Mouse (Mus musculus) intestine, postnatal 0 days (tissue): Measurements from ENCODE around the gene Kin. TPM values are rescaled to one million over a fixed set of nuclear protein-coding genes. Genes with fewer than 3 reads are reported as not detected.
A peak's percentile ranks its signal among the peaks of the same experiment; 100 is the strongest.

Experiments used
- ATAC-seq: fragments of 200-750 bp; cut with Nextera tagmentation; 2 replicates; pipeline ENCODE4 v1.8.0; 2017; ENCODE audit warnings: mild to moderate bottlenecking, moderate TSS enrichment, moderate library complexity
- H3K27ac ChIP-seq: fragments of 300-500 bp; sonication (generic); 2 replicates; pipeline ENCODE4 v1.5.1; 2014; ENCODE audit warnings: mild to moderate bottlenecking, low read depth, low read length, moderate library complexity
- H3K27me3 ChIP-seq: fragments of 300-500 bp; sonication (generic); replicated peaks from 2 replicates; pipeline ENCODE4 v1.6.1; 2014; ENCODE audit warnings: low read length, mixed read lengths; ENCODE audit not compliant: control insufficient read depth, insufficient read depth
- H3K36me3 ChIP-seq: fragments of 300-500 bp; sonication (generic); 2 replicates; pipeline ENCODE4 v1.6.1; 2014; ENCODE audit warnings: mild to moderate bottlenecking, moderate library complexity; ENCODE audit not compliant: control insufficient read depth, insufficient read depth
- H3K4me1 ChIP-seq: fragments of 300-500 bp; sonication (generic); replicated peaks from 2 replicates; pipeline ENCODE4 v1.6.1; 2014; ENCODE audit warnings: antibody characterized with exemption, low read length, mixed read lengths; ENCODE audit not compliant: control insufficient read depth, insufficient read depth
- H3K4me2 ChIP-seq: fragments of 300-500 bp; sonication (generic); replicated peaks from 2 replicates; pipeline ENCODE4 v1.6.1; 2014; ENCODE audit warnings: low read depth, mild to moderate bottlenecking, moderate library complexity
- H3K4me3 ChIP-seq: fragments of 300-500 bp; sonication (generic); 2 replicates; pipeline ENCODE4 v1.5.1; 2014; ENCODE audit warnings: low read depth, low read length
- H3K9ac ChIP-seq: fragments of 300-500 bp; sonication (generic); 2 replicates; pipeline ENCODE4 v1.6.1; 2014; ENCODE audit warnings: mild to moderate bottlenecking, low read depth, low read length
- H3K9me3 ChIP-seq: fragments of 300-500 bp; sonication (generic); 2 replicates; pipeline ENCODE4 v1.6.1; 2016; ENCODE audit warnings: mixed run types; ENCODE audit not compliant: control insufficient read depth
- CTCF ChIP-seq: sonication (generic); IDR thresholded peaks from 2 replicates; pipeline ENCODE4 v1.5.1; 2016; ENCODE audit warnings: low read depth, mild to moderate bottlenecking, control low read depth, antibody characterized with exemption, moderate library complexity
- WGBS: fragments of 180-500 bp; shearing (Covaris S2); extraction: QIAGEN DNeasy Blood & Tissue Kit; methylation state at CpG from one replicate; pipeline ENCODE4 v1.1.7; 2014; 5-methylcytosine and 5-hydroxymethylcytosine counted together
- polyA plus RNA-seq: library from polyadenylated mRNA; unstranded; fragments of >200 nt; fragmentation: Nextera tagmentation; extraction: Ambion mirVana; gene quantifications from 2 replicates; pipeline ENCODE4 v1.2.1, GENCODE M21; 2015

The Kin gene
- polyA plus RNA-seq: 18.3 and 21.0 TPM in 2 replicates

GRCm38 (mm10) chr2:10080310-10081010 is at the start of gene Kin, which contains the start of gene Atp5c1:
Gene Kin (plus strand): TSS chr2:10080593.
Gene Atp5c1 (minus strand): TSS chr2:10080510.
- under 1% methylated on average over 61 of the region's 61 CpGs for WGBS
- H3K27me3 ChIP-seq: no peaks in the 10 kb centered on the region
- H3K9me3 ChIP-seq: no peaks in the 10 kb centered on the region
- ATAC-seq: peak; percentile 93
- TF ChIP-seq CTCF: peak; percentile 60
- H3K4me2 ChIP-seq: peak within 1 kb of the TSS; percentile 75
- H3K27ac ChIP-seq: peak within 1 kb of the TSS; percentile 94
- peaks cover 9% of the 10 kb centered on the region; the same call in 1 of the 2 replicates for H3K36me3 ChIP-seq
- peak within 1 kb of the TSS; percentile 98 for H3K4me3 ChIP-seq
- H3K4me1 ChIP-seq: peaks cover 7% of the 10 kb centered on the region; the same call in 1 of the 2 replicates
- peak within 1 kb of the TSS; percentile 99 for H3K9ac ChIP-seq

GRCm38 (mm10) chr2:10033684-10034083 is 46.7 kb upstream of the Kin start:
- H3K9ac ChIP-seq: no peak overlapping the region
- no peaks in the 10 kb centered on the region for H3K9me3 ChIP-seq
- no peak overlapping the region for H3K27ac ChIP-seq
- no peak overlapping the region for H3K4me2 ChIP-seq
- H3K27me3 ChIP-seq: no peaks in the 10 kb centered on the region
- peak; percentile 52 for TF ChIP-seq CTCF
- H3K36me3 ChIP-seq: no peaks in the 10 kb centered on the region
- no peak for ATAC-seq
- H3K4me1 ChIP-seq: 0 out of 2 replicates have a peak, but pooled peaks cover 3% of the 10 kb centered on the region
- H3K4me3 ChIP-seq: no peak overlapping the region
- 65% methylated on average over 4 of the region's 4 CpGs for WGBS

DNA sequence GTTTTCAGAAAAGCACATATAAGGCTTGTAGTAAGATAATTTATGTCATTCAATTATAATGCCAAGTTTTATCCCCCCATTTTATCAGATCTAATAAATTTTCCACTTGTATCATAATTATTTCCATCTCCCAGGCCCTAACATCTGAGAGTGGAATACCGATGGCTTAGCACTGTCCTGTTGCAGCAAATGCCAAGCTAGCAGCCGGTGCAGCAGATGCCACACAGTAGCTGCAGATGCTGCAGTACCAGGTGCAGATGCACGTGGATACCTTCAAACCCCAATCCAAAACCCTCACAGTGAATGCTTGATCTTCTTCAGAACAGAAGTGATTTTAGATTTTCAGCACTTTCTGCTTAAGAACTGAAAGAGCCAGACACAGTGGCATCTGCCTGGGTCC is 45.4 kb upstream of the Kin start:
- ATAC-seq: no peak
- H3K4me1 ChIP-seq: 0 out of 2 replicates have a peak, but pooled peaks cover 3% of the 10 kb centered on the region

DNA sequence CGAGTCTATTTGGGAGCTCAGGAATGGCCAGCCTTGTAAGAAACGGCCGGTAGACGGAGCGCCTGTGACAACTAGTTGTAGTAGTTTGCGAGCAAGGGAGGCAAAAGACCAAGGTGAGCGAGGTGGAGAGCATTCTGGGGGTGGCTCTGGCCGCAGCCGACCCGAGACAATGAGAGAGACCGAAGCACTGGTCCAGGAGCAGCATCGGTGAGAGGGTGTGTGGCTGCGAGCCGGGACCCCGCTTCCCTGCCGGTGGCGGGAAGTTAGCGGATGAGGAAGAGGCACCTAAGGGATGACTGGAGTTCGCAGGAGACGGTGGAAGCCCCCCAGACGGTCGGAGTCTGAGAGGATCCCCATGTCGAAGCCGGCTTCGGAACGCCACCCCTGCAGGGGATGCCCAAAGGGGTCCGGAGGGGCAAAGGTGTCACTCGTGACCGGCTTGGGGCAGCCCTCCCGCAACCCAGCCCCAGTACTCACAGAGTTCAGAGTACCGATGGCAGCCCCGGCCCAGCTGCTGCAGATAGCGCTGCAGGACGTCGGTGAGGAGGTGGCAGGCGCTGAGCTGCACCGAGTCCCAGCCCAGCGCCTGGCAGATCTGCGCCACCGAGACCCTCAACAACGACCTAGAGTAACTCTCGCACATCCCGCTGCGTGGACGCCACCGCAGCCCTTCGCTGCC is 32.5 kb upstream of the Kin start:
- H3K9me3 ChIP-seq: no peaks in the 10 kb centered on the region
- ATAC-seq: peak; percentile 40
- H3K4me3 ChIP-seq: peak overlapping the region; percentile 96
- TF ChIP-seq CTCF: peak; percentile 54
- H3K4me1 ChIP-seq: no peaks in the 10 kb centered on the region
- no peak overlapping the region for H3K27ac ChIP-seq
- peak overlapping the region; percentile 94 for H3K4me2 ChIP-seq
- WGBS: under 1% methylated on average over 47 of the region's 47 CpGs
- peak overlapping the region; percentile 82 for H3K9ac ChIP-seq
- H3K36me3 ChIP-seq: no peaks in the 10 kb centered on the region
- no peaks in the 10 kb centered on the region for H3K27me3 ChIP-seq

More for the DNA sequence above, 45.4 kb upstream of the Kin start:
- Histone ChIP-seq H3K4me3 (no peak overlapping the region), H3K9ac (no peak overlapping the region), H3K9me3 (no peaks in the 10 kb centered on the region), H3K27ac (no peak overlapping the region), H3K4me2 (no peak overlapping the region), H3K36me3 (peaks cover 9% of the 10 kb centered on the region; the same call in 1 of the 2 replicates), H3K27me3 (no peaks in the 10 kb centered on the region)
- WGBS: 90% methylated on average over 3 of the region's 3 CpGs
- no peak for TF ChIP-seq CTCF

- Histone ChIP-seq H3K9me3 (no peaks in the 10 kb centered on the region), H3K4me1 (no peaks in the 10 kb centered on the region), H3K4me3 (peak within 1 kb of the TSS; percentile 96), H3K9ac (peak within 1 kb of the TSS; percentile 82), H3K4me2 (peak within 1 kb of the TSS; percentile 94), H3K36me3 (no peaks in the 10 kb centered on the region), H3K27me3 (no peaks in the 10 kb centered on the region), H3K27ac (no peak within 1 kb of the TSS)
- TF ChIP-seq CTCF: no peak
- under 1% methylated on average over 36 of the region's 36 CpGs for WGBS
- peak; percentile 95 for ATAC-seq
These were observed 31.9 kb upstream of the Kin start, which contains the start of gene Taf3 for GRCm38 (mm10) chr2:10048461-10048860. Gene Taf3 (minus strand): TSS chr2:10048596.

- peak overlapping the region; percentile 94 for H3K4me2 ChIP-seq
- H3K9ac ChIP-seq: no peak overlapping the region
- 15% methylated on average over 10 of the region's 10 CpGs for WGBS
These were observed 30.9 kb upstream of the Kin start for GRCm38 (mm10) chr2:10049456-10049855.

More at GRCm38 (mm10) chr2:10049456-10049855, 30.9 kb upstream of the Kin start:
- H3K36me3 ChIP-seq: peaks cover 3% of the 10 kb centered on the region; the same call in 1 of the 2 replicates
- no peaks in the 10 kb centered on the region for H3K9me3 ChIP-seq
- peak overlapping the region; percentile 96 for H3K4me3 ChIP-seq
- TF ChIP-seq CTCF: no peak
- no peaks in the 10 kb centered on the region for H3K27me3 ChIP-seq
- ATAC-seq: no peak
- no peaks in the 10 kb centered on the region for H3K4me1 ChIP-seq
- no peak overlapping the region for H3K27ac ChIP-seq
